Mouse (Mus musculus) gastrocnemius, postnatal 14 days (tissue): Measurements from ENCODE around the gene Prl5a1. TPM values are rescaled to one million over a fixed set of nuclear protein-coding genes. Genes with fewer than 3 reads are reported as not detected.

ENCODE experiments used
- DNase-seq: peaks from one replicate; pipeline ENCODE4 v3.0.0; 2021; ENCODE audit warnings: mixed read lengths
- intact Hi-C: fragments of 180-260 bp; cut with DNase I; formaldehyde crosslinking; loops from one replicate; pipeline ENCODE4 v1.15.1; 2025; ENCODE audit warnings: low total_unique reads
- long read RNA-seq, 2 experiments: library from polyadenylated mRNA; stranded (forward); transcript quantifications; one replicate each; pipeline ENCODE4 v2.0.0; 2021
- total RNA-seq, 2 experiments: library from RNA; stranded (reverse); gene quantifications; 2 replicates each; pipeline ENCODE4 v1.2.3; 2021

The Prl5a1 gene
- total RNA-seq = not detected
- long read RNA-seq, experiment 1 = 0 reads
- long read RNA-seq, experiment 2 = 0 reads

GRCm38 (mm10) chr13:28142184-28142583 lies at the start of gene Prl5a1:
Prl5a1 (plus strand) TSS chr13:28142484.
- no peak for DNase-seq
- intact Hi-C loops = no loop called here

- intact Hi-C loops = no loop called here
- DNase-seq = no peak
These were observed 46.1 kb upstream of the Prl5a1 start for GRCm38 (mm10) chr13:28096161-28096560.

GRCm38 (mm10) chr13:28108536-28108935 lies 33.7 kb upstream of the Prl5a1 start:
- no peak for DNase-seq
- intact Hi-C loops = no loop called here

GRCm38 (mm10) chr13:28132781-28133180 lies 9.5 kb upstream of the Prl5a1 start:
- no peak for DNase-seq
- intact Hi-C loops = no loop called here

GRCm38 (mm10) chr13:28135790-28136189 lies 6.5 kb upstream of the Prl5a1 start:
- no peak for DNase-seq
- intact Hi-C loops = no loop called here

Other genes starting within 250 kb of the Prl5a1 start
- gene Prl4a1, start 126.3 kb upstream of the Prl5a1 start, total RNA-seq = not detected
- gene Gm11361, start 115.0 kb downstream of the Prl5a1 start, total RNA-seq = 10 to 100 TPM; 67.1 to 82.3 TPM